Mouse (Mus musculus) cerebellum, postnatal 25 days (tissue): ENCODE results near the gene Acad12.
"Not testable (repeated sequence)": the region's sequence is repeated elsewhere in the genome, so short reads cannot be mapped to it uniquely, and the experiment has no call there.

Source experiments
- DNase-seq, 2 experiments: peaks; one replicate each; pipeline ENCODE4 v3.0.0; 2021; ENCODE audit warnings: mixed read lengths in 2 of 2

Acad12 gene

GRCm38 (mm10) chr5:121618592-121619513 is at the start of gene Acad12:
Gene Acad12 (minus strand): TSS chr5:121618938.
- peak; percentile 90 to 94 for DNase-seq

GRCm38 (mm10) chr5:121668411-121668810 is 49.7 kb upstream of the Acad12 start:
- DNase-seq = no peak

GRCm38 (mm10) chr5:121667067-121667466 is 48.3 kb upstream of the Acad12 start:
- DNase-seq = no peak

GRCm38 (mm10) chr5:121664971-121665370 is 46.2 kb upstream of the Acad12 start:
- DNase-seq = no peak

GRCm38 (mm10) chr5:121664078-121664477 is 45.3 kb upstream of the Acad12 start:
- peak; percentile 46 to 67 for DNase-seq

- DNase-seq = no peak
Observed at GRCm38 (mm10) chr5:121663456-121663855, 44.7 kb upstream of the Acad12 start.

GRCm38 (mm10) chr5:121661494-121661893 is 42.8 kb upstream of the Acad12 start:
- DNase-seq = no peak

GRCm38 (mm10) chr5:121660897-121661254 is 42.1 kb upstream of the Acad12 start:
- DNase-seq = no peak

GRCm38 (mm10) chr5:121660059-121660896 is 41.5 kb upstream of the Acad12 start, which contains the start of the genes Acad10 and Brap:
Gene Acad10 (minus strand): TSS chr5:121660514.
Gene Brap (plus strand): TSS chr5:121660563.
- peak; percentile 98 for DNase-seq

- not testable (repeated sequence) for DNase-seq
Observed at GRCm38 (mm10) chr5:121657656-121658055, 38.9 kb upstream of the Acad12 start.

GRCm38 (mm10) chr5:121656866-121657265 is 38.1 kb upstream of the Acad12 start:
- DNase-seq = not testable (repeated sequence)

- no peak for DNase-seq
Observed at GRCm38 (mm10) chr5:121654526-121654925, 35.8 kb upstream of the Acad12 start.

- DNase-seq = no peak
Observed at GRCm38 (mm10) chr5:121649134-121649533, 30.4 kb upstream of the Acad12 start.

GRCm38 (mm10) chr5:121639601-121640000 is 20.9 kb upstream of the Acad12 start:
- DNase-seq = no peak

- no peak for DNase-seq
Observed at GRCm38 (mm10) chr5:121637296-121637695, 18.6 kb upstream of the Acad12 start.

- DNase-seq = no peak
Observed at GRCm38 (mm10) chr5:121634668-121635067, 15.9 kb upstream of the Acad12 start.

GRCm38 (mm10) chr5:121632804-121633203 is 14.1 kb upstream of the Acad12 start:
- no peak for DNase-seq

GRCm38 (mm10) chr5:121631106-121631647 is 12.4 kb upstream of the Acad12 start:
- peak; percentile 30 to 41 for DNase-seq

- peak; percentile 70 to 85 for DNase-seq
Observed at GRCm38 (mm10) chr5:121627871-121628270, 9.1 kb upstream of the Acad12 start.

GRCm38 (mm10) chr5:121623241-121623640 is 4.5 kb upstream of the Acad12 start:
- no peak for DNase-seq

- DNase-seq = no peak
Observed at GRCm38 (mm10) chr5:121621102-121621501, 2.4 kb upstream of the Acad12 start.

GRCm38 (mm10) chr5:121614921-121615320 is 3.8 kb downstream of the Acad12 start:
- not testable (repeated sequence) for DNase-seq

GRCm38 (mm10) chr5:121612036-121612435 is 6.7 kb downstream of the Acad12 start:
- no peak for DNase-seq
